Mouse (Mus musculus) adrenal gland, postnatal 36 days (tissue): ENCODE results near the gene Nsmce1. TPM values are rescaled to one million over a fixed set of nuclear protein-coding genes. Genes with fewer than 3 reads are reported as not detected.

Experiments
- DNase-seq, 2 experiments: peaks; one replicate each; pipeline ENCODE4 v3.0.0; 2021; ENCODE audit warnings: mixed read lengths in 1 of 2
- total RNA-seq, 2 experiments: library from RNA; stranded (reverse); gene quantifications; 2 replicates each; pipeline ENCODE4 v1.2.3; 2021

The Nsmce1 gene
- total RNA-seq, 2 experiments from 2014 or later: 35.6 to 59.0 TPM

DNA sequence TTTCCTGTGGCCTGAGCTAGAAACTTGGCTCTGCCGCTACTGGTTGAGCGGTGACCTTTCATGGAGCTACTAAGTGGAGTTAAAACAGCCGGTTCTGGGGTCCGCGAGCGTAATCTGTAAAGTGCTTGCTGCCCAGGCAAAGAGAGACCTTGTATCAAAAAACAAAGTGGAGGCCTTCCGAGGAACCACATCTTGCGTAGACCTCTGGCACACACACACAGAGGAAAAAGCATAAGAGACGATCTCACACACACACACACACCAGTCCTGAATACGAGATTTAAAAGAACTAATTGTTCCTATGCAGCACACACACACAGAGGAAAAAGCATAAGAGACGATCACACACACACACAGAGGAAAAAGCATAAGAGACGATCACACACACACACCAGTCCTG is 364 bp upstream of the Nsmce1 start:
- DNase-seq: no peak

DNA sequence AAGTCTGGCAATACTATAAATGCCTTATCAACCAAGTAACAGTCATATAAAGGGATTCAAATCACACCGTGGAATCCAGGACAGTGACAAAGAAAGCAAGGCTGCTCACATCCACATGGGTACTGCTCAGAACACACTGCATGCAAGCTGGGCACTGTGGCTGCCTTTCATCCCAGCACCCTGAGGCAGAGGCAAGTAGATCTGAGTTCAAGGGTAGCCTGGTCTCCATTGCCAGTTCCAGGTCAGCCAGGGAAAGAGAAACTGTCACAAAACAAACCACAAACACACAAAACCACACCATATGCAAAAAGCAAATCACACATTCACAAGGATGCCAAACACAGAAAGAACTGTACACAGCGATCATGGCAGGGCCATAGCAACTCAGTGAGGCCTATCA is 1.8 kb downstream of the Nsmce1 start:
- DNase-seq: no peak

DNA sequence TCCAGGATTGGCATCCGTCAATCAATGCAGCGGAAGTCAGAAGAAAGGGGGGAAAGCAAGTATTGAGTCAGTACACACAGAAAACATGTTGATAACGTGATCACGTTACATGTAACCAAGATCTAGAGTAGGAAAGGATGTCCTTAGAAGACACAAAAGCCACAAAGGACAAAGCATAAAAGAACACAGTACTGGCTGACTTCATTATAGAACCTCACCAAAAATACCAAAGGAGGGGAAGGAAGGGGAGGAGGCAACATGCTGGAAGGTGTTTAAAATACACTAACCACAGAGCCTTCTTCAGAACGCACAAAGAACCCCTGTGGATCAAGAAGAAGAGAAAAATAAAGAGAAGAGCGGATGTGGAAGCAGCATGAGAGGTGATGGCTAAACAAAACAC is 2.7 kb downstream of the Nsmce1 start:
- DNase-seq: no peak

DNA sequence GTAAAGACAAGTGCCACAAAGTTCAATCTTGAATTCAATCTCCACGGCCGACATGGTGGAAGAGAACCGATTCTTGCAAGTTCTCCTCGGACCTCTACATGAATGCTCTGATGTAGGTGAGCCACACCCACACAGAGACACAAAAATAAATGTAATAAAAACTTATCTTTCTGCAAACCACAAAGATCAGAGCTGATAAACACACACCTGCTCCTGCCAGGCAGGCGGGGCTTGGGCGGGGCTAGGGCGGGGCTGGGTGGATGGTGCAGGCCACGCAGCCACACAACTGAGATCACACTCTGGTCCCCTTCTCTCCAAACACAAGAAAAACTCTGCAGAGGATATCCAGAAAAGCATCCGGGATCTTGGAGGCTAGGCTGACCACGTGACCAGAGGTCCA is 4.3 kb downstream of the Nsmce1 start:
- no peak for DNase-seq

DNA sequence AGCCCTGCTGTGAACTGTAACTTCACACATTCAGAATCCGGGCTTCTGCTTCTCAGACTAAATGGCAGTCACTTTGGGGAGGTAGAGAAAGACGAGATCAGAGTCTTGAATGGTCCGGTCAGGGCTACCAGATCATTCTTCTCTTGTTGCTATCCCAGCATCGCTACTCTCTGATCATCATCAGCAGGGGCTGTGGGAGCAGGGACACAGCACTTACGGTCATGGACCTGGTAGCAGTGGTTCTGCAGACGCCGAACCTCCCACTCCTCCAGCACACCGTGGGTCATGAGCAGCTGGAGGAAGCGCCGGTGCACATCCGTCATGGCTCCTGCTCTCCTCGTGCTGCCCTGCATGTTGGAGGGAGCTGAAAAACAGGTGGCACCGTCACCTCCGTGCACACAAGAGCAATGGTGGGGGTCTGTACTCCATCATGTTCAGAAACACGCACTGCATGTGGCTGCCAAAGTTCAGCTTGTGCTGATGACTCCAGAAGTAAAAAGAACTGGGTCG is 5.2 kb downstream of the Nsmce1 start:
- DNase-seq: no peak

DNA sequence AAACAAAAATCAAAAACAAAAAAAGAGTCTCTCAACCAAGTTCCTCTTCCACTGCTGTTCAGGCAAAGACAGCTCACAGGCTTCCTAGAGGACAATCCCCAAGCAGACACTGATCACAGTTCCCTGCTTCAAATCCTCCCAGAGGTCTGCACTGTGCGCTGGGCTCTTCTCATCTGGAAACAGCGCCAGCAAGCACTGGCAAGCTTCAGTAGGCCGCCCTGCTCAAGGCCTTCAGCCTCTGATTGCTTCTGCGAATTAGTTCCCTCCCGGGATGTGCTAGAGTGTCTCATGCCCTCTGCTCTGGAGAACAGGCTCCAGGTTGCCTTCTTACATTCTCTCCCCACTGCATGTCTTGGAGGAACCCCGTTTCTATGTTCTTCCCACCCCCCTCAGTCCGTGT is 6.6 kb downstream of the Nsmce1 start:
- peak; percentile 46 to 51 for DNase-seq

DNA sequence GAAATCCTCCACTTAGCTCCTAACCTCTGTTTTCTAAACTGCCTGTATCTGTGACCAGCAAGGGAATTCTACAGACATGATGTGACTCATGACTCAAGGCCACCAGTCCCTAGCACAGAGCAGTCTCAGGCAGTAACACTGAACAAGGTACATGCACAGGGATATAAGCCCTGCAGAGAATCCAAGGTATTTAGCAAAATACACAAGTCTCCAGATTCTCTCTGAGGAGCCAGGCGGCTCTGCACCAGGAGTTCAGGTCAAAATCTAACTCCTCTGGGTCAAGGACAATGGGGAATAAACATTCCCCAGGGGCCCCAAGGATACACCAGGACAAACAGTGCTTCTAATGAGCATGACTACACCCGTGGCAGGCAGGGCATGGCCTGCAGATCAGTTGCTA is 8.5 kb downstream of the Nsmce1 start:
- peak in 1 of 2 experiments; percentile 53 for DNase-seq

DNA sequence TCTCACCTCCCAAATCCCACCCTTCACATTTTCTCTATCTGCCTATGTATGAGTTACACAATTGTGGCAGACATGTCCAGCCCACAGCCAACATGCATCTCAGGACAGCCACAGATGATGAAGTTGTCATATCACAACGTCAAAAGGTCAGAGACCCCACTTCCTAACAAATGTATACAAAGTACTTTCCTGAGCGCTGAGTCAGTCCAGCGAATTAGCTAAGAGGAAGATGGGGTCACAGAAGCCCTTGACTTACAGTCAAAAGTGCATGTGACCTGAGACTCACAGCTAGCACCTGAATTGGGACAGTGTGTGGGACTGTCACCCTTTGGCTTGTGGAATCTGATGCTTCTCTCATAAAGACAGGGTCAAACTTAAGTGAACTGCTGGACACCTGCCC is 9.1 kb downstream of the Nsmce1 start:
- DNase-seq: no peak

DNA sequence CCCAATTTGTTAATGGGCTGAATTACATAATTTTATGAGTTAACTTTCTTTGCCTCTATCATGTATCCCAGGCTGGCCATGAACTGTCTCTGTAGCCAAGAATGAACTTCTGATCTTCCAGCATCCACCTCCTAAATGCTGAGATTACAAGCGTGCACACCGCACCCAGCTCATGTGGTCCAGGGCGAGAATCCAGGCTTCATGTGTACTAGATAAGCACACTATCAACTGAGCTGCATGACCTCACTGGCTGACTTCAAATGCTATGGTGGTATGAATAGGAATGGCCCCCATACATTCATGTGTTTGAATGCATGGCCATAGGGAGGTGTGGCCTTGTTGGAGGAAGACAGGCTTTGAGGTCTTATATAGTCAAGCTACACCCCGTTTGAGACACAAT is 10.9 kb downstream of the Nsmce1 start:
- no peak for DNase-seq

DNA sequence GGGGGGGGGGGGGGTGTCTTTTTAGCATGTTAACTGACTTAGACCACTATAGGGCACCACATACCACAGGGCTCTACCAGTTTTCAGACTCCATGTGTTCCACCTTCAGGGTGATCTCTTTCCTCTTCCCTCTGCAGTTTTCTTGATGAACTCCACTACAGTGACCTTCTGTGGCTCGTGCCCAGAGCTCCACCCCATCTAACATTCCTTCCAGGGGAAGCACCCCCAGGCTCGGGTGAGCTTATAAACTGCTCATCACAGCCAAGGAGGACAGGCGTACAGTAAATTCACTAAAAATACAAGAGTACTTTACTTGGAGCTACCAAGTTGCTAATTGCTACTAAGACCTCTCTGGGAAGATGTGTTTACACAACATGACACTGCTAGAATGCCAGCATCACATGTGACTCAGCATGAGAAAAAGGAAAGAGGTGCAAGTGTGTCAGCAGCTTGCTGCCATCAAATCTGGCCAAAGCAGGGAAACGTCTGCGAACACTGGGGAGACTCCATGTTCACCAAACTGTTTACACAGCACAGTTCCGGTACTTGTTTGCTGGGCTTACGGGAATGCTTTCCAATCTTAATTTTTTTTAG is 12.9 kb downstream of the Nsmce1 start:
- DNase-seq: peak; percentile 51 to 70

DNA sequence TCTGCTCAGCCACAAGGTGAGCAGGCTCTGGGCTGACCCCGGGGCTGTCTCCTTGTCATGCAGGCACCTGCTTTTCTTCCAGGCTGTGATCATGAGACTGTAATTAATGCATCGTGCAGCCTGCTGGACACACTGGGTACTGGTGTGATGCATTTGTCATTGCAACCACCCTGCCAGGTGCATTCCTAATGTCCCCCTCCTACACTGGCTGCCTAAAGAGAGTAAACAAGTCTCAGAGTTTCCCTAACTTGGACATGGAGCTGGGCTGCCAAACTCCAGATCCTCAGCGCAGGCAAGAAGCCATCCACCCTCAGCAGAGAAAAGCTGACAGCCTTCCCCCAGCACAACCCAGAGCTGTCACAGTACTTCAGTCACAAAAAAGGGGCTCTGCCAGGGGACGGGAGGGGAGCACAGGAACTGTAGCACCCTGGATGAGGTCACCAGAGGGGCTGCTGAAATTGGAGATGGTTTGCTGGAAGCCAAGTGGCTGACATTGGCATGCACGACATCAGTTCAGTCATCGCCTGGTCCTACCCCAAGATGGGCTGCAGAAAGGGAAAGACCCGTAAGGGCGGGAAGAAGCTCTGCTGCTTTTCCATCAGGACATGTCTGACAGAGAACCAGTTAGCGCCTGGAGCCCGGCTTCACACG is 15.7 kb downstream of the Nsmce1 start:
- no peak for DNase-seq

DNA sequence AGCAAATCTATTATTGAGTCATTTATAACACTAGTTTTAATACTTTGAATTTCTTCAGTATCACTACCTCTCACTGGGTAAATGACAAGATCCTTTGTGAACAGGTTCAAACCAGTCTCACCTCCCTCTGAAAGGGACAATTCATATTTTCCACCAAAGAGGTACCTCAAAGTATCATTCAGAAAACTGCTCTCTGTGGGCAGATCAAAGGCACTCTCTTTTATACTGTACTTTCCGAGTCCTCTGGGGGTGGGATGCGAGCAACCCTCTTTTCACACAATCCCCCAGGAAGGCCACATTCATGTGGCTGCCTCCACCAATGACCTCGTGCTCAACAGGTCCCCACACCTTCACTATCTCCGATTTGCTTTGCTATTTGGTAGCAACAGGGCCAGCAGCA is 16.9 kb downstream of the Nsmce1 start:
- DNase-seq: no peak

DNA sequence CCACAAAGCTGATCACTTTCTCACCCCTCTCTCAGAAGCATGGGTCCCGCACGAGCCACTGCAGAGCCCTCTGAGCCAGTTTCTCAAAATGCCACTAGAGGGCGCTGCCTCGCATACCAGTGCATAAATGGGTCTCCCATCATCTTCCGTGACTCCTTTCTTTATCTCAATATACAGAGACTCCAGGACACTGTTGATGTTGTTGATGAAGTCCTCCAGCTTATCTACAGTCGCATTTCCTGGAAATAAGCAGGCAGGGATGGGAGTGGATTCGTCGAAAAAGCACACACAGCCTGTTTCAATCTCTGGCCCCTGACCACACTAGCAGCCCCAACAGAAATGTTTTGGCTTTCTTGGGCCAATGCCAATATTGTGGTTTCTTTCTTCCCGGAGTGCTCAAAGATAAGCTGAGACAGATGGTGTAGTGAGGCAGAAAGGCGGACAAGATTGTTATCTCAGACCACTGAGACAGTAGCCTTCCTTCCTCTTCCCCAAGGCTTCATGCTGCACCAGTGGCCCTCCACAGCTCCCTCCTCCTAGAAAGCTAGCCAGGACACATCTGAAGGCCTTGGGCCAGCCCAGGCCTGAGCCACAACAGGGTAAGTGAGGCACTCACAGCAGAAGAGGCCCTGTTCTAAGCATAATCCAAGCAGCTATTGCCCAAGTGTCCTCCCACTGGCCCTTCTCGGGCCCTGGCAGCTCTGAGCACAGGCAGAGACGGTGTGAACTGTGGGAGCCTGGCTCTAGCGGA is 19.2 kb downstream of the Nsmce1 start:
- peak; percentile 84 to 89 for DNase-seq

DNA sequence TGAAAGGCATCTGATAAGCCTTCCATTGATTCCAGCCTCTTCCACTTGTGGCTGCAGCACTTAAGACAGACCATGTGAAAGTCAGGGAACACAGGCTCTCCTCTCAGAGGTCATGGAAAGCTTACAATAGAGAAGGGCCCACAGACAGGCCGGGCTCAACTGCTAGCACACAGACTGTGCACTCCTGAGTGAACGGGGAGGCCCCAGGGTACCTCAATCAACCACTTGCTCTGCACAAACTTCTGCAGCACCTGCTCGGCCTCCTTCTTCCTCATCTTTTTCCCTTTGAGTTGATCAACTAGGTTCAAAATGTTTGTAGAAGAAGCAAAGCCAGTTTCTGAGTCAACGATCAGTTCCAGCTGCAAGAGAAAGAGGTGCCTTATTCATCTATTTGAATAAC is 20.5 kb downstream of the Nsmce1 start:
- DNase-seq: no peak

DNA sequence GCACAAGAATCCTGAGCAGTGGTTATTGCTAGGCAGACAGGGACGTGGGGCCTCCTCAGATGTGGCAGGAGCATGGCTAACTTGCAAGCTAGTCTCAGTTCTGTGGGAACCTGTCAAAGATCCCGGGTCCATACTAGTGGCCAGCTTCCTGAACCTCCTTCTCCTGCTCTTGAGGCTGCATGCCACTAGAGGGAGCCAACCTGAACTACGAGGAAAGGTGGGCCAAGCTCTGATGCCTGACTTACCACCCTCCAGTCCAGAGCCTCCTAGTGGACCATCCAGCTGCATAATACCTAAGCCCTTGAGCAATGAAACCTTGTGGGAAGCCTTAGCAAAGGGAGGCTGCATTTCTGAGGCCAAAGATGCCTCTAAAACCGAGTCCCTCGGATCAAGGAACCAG is 21.5 kb downstream of the Nsmce1 start:
- DNase-seq: peak; percentile 78 to 82

DNA sequence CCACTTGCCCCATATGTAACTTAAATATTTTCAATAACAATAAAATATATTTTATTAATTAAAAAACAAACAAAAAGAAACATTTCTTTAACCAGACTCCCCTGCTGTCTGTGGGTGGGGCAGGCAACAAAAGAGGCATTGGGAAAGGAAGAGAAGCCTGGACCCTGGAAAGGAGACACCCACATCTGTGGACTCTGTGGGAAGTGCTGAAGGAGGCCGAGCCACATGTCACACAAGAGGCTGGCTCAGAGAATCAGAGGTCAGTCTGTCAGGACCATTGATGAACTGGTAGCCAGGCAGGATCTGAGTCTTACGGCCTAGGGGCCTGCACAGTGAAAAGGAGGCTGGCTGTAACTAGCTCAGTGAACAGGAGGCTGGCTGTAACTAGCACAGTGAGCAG is 29.2 kb downstream of the Nsmce1 start:
- DNase-seq: no peak

DNA sequence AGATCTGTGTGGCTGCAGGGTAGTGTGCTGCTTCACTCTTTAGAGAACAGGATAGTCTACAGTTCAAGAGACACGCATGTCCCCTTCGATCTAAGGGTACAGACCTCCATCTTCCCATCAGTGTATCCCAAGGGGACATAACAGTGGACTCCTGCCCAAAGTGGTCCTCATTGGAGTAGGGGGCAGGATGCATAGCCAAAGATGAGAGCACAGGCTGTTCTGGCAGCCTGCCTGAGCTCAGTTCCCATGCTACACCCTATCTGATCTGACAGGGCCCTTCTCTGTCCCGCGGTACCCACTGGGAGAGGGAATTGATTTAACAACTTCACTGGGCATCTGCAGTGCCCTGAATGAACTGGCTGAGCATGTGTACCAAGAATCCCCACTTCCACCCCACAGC is 37.7 kb downstream of the Nsmce1 start:
- no peak for DNase-seq

DNA sequence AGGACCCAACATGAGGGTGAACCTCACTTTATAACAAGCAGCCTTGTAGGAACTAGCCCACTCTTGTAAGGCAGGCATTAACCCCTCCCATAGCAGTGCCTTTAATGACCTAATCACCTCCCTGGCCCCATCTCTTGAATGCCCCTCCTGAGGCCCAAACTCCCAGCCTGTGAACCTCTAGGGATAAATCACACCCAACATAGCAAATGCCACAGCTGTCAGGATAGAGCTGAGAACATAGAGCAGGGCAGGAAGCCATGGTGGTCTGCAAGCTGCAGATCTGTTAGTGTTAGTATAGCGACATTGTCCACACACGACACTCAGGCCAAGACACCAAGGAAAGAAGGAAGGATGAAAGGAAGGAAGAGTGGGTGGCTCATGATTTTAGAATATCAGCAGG is 40.3 kb downstream of the Nsmce1 start:
- no peak for DNase-seq

DNA sequence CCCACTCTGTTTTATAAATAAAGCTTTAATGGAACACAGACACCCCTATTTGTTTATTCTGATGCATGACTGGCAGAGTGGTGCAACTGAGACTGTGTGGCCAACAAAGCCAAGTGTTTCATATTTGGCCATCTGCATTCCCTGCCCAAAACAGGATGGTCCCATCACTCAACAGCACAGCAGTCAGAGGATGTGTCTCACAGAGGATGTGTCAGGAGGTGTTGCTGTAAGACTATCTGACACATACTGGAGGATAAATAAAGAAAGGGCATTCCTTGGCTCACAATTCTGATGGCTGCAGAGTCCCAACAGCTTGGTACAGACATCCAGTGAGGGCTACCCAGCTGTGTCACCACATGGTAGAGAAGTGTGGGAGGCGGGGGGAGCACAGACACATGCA is 40.7 kb downstream of the Nsmce1 start:
- DNase-seq: no peak

DNA sequence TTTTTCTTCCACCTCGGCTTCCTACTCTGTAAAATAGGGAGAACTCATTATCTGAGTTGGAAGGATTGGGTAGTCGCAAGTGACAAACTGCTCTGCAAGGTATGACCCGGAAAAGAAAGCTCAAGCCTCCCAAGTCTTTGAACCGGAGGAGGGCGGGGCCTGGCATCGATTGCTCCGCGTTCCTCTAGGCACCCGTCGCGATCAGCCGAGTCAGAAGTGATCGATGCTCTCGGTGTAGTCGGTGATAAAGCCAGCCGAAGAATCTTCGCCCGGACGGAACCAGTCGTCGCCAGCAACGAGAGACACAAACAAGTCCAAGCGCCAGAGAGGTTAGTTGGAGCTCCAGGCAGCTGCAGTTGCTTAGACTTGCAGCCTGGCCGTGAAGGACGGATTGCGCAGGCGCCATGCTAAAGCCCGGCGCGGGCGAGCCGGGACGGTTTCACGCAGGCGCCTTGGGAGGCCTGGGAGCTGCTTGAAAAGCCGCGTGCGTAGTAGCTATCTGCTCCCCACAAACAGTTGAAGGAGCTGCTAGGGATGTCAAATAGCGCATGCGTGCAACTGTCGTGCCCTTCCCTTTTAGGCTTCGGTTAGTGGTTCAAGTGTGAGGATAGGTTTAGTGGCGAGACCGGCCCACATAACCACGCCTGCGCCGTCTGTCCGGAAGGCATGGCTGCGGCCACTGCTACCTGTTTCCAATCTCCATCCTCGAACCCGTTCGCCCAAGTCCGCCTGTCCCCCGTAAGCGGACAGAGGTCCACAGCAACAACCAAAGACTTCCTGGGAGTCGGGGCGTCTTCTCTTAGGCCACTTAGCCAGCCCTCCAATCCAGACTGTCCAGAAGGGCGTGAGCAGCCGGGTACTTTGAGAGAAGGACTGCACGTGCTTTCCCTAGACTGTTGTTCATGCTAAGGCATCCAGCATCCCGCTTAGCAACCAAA is 46.7 kb downstream of the Nsmce1 start, which contains the start of gene Kdm8:
Gene Kdm8, plus strand, starts transcription at position 213 of the 938 bp plus-strand sequence.
- DNase-seq: peak; percentile 93 to 96

DNA sequence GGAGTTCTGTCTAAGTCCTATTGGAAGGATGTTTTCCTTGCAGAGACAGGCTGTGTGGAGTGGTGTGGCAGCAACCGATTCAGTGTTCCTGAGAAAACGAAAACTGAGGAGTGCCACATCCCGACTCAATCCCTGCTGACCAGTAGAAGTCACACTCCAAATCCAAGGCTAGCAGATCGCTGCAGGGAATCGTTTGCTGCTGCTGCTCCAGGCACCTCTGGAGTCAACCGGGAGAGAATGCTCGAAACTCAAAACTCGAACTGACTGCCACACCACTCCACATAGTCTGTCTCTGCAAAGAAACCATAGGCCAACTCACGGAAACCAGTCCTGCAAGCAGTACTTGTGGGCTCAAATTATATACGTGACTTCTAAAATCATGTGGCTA is 47.3 kb downstream of the Nsmce1 start:
- peak; percentile 5 to 16 for DNase-seq

DNA sequence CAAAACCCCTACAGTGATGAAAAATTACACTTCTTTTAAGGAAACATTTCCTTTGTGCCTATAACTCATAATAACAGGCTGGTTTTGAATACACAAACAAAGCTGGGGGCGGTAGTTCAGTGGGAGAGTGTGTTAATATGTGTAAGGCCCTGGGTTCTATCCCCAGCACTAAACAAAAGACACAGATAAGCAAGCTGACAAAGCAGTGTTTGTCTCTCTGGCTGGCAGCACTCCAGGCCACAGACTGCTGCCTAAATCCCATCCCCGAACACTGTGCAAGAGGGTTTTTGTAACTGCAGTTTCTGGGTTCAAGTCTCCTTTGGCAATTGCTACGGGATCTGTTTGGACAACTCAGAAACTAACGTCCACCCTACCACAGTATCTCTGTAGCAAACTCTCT is 49.1 kb downstream of the Nsmce1 start:
- DNase-seq: no peak
